Mouse (Mus musculus) G1E-ER4 (cell line): Measurements from ENCODE around the gene Tbc1d13. TPM values are rescaled to one million over a fixed set of nuclear protein-coding genes. Genes with fewer than 3 reads are reported as not detected.

ENCODE experiments used
- GATA1 ChIP-seq: IDR thresholded peaks from one replicate; pipeline ENCODE4 v1.8.0; 2012; ENCODE audit warnings: low read length, inconsistent platforms
- polyA plus RNA-seq: library from polyadenylated mRNA; stranded (reverse); fragments of >175 nt; gene quantifications from 2 replicates; pipeline ENCODE4 v1.2.3, GENCODE M21; 2012

Tbc1d13 gene
- polyA plus RNA-seq, 1 experiment: 26.0 TPM

DNA sequence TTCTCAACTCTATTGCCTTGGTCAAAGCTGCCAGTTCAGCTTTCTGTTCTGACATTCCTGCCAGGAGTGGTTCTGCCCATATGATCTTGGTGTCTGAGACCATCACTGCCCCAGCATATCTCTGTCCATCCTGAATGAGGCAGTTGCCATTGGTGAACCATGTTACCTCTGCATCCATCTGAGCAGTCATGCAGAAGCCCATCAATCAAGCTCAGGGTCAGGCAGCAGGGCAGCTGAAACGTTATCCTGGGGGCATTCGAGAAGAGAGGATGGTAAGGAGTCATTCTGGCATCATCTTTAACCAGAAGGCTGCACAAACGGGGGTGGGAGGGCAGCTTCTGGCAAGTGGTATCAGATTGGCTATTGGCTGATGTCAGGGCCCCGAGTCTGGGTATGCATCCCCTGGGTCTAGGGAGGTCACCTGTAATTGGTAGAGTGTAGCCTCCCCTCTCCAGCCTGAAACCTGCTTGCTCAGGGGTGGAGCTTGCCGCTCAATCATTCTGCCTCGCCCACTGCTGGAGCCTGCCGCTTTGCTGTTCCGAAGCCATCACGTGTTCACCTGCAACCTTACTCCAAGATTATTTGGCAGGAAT lies 30.9 kb downstream of the Tbc1d13 start:
- TF ChIP-seq GATA1: no peak

DNA sequence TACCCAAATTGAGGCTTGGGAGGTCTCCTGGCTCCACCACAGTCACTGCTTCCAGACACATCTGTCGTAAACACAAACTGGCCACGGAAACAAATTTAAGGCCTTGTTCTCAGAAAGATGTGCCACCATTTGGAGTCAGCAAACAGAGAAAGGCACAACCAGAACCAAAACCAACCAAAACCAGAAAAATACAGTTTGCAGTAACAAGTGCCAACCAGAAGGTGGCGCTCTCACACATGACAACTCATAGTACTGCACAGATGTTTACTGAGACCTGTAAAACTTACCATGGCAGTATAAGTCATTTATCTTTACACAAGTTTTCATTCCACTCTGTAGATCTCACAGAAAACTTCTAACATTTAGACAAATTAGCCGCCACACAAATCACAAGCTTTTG lies 33.1 kb downstream of the Tbc1d13 start:
- no peak for TF ChIP-seq GATA1

DNA sequence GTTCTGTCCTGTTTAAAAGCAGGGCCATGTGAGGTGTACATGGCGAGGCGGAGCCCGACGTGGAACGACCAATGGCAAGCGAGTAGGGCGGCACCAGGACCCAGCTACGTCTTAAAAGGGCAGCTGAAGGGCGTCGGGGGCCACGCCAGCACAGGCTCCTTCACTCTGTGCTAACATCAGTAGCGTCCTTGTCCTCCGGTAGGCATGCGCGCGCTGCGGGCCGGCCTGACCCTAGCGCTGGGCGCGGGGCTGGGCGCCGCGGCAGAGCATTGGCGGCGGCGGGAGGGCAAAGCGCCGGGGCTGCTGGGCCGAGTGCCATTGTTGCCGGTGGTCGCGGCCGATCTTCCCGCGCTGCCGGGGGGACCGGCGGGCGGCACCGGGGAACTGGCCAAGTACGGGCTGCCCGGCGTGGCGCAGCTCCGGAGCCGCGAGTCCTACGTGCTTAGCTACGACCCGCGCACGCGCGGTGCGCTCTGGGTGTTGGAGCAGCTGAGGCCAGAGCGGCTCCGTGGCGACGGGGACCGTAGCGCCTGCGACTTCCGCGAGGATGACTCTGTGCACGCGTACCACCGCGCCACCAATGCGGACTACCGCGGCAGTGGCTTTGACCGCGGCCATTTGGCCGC lies 37.9 kb downstream of the Tbc1d13 start, which contains the start of gene Endog:
Gene Endog, plus strand, starts transcription at position 123 of the 626 bp plus-strand sequence.
- TF ChIP-seq GATA1: no peak

DNA sequence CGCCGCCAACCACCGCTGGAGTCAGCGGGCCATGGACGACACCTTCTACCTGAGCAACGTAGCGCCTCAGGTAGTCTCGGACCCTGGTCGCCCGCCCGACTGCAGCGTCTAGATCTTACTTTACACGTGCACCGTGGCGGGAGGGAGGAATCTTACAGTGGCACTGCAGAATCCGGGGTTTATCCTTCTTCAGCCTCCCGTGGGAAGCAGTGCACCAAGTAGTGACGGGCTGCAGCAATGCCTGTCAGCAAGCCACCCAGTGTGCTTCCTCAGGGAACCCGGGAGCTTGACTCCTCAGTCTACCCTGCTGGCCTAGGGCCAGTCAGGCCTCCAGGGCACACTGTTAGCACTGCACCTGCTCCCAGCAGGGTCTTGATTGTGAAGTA lies 38.4 kb downstream of the Tbc1d13 start:
- TF ChIP-seq GATA1: no peak

DNA sequence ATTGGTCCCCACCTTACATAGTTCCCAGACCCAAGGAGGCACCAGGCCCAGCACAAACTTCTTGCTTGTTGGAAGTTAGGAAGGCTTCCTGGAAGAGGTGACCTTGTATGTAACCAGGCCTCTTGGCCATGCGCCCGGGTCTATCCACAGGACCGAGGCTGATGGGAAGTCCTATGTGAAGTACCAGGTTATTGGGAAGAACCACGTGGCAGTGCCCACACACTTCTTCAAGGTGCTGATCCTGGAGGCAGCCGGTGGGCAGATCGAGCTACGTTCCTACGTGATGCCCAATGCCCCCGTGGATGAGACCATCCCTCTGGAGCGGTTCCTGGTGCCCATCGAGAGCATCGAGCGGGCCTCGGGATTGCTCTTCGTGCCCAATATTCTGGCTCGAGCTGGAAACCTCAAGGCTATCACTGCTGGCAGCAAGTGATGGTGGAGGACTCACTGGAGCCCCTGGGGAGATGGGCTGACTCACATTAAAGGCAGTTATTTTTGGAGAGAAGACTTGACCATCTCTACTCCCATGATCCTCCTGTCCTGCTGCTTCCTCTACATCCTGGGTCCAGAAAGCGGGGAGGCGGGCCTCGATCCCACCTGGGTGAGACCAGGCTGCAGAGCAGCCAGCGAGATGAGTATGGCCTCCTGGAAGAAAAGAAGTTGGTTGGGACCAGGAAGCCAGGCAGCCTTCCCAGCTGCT lies 40.1 kb downstream of the Tbc1d13 start:
- TF ChIP-seq GATA1: no peak

DNA sequence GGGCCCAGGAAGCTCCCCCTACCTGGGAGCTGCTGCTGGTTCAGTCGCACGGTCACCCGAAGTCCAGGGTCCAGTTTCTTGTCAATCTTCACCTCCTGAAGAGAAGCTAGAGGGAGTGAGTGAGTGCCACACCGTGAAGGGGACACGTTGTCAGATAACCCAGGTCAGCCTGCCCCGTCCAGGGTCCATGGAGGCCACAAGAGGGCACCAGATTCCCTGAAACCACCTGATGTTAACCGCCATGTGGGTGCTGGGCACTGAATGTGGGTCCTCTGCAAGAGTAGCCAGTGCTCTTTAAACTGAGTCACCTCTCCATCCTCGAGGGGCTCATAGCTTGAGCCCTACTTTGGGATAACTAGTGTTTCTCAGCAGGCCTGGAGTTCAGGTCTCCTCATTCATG lies 42.4 kb downstream of the Tbc1d13 start:
- TF ChIP-seq GATA1: no peak

DNA sequence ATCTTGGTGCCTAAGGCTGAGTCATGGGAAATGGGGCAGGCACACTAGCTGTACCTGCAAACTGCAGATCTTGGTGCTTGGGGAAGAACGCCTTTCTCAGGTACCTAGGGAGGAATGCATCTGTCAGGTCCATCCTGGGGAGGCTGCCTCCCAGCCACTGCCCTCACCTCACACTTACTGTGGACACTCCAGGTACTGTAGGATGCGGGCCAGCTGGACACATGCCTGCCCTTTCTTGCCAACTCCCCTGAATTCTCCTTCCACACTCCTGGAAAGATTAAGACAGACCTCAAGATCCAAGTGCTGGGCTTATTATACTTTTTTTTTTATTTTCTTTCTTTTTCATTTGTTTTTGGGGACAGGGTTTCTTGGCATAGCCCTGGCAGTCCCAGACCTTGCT lies 43.0 kb downstream of the Tbc1d13 start:
- no peak for TF ChIP-seq GATA1

DNA sequence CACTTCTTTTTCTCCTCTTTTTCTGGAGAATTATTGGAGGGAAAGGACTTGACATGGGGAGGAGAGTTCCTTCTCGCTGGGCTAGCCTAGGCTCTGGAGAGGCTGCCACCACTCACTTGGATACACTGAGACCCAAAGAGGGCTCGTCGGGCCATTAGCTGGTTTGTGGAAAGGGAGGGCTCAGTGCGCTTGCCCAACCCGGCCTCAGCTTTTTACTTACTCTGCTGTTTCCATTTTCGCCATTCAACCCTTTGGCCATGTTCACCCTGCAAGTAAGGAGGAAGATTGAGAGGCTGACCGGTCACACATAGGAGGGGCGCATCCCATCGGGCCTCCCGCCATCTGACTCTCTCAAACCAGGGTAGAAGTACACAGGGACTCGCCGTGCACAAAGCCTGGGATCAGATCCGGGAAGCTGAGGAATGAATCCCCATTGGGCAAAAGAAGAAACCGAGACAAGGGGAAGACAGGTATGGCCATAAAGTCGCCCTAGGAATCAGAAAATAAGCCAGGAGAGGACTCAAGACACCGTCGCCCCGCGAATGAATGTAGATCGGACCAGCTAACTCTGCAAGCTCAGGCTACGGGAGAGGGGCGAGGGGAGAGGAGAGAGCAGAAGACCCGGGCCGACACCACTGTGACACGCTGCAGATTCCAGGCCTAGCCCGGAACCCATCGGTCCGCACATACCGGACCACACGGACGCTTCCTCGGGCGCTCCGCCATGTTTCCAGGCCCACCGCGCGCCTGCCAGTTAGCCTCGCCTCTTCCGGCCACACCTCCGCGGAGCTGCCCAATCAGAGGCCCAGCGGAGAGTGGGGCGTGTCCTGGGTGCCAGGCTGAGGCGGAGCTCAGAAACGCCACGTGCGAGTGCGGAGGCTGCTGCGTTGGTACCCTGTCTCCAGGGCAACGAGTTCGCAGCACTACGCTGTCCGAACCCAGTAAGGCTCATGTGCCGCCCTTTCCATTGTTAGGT lies 44.4 kb downstream of the Tbc1d13 start, which contains the start of gene Spout1:
Gene Spout1, minus strand, starts transcription at position 760 of the 976 bp plus-strand sequence.
- TF ChIP-seq GATA1: no peak

DNA sequence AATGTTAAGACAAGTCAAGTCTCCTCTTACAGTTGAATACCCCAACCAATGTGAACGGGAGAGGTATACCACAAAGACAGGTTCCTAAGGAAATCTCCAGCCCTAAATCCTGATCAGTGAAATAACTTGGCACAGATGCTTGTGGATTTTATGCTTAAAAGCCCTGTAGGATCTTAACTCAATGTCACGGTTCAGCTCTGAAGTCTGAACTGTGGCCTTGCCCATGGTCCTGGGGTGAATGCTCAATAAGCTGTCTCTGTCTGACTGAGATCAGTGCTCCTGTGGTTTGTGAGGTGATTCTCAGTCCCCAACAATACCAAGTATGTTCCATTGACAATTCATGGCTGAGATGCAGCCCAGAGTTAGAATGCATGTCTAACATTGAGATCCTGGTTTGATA lies 48.9 kb downstream of the Tbc1d13 start:
- TF ChIP-seq GATA1: no peak

DNA sequence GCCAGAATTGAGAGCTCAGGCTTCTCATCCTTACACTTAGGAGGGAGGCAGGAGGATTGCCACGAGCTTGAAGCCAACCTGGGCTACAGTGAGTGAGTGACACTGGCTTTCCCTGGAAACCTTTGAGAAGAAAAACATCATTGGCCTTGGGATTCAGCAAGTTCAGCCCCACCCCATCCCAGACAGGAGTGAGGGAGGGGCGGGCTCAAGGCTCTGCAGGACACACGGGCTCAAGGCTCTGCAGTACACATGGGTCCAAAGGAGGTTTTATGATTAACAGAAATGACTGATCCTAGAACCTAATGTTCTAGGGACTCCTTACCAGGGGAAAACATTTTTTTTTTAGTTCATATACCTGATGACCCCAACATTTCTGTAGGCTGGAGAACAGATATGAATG lies 50.2 kb downstream of the Tbc1d13 start:
- no peak for TF ChIP-seq GATA1

DNA sequence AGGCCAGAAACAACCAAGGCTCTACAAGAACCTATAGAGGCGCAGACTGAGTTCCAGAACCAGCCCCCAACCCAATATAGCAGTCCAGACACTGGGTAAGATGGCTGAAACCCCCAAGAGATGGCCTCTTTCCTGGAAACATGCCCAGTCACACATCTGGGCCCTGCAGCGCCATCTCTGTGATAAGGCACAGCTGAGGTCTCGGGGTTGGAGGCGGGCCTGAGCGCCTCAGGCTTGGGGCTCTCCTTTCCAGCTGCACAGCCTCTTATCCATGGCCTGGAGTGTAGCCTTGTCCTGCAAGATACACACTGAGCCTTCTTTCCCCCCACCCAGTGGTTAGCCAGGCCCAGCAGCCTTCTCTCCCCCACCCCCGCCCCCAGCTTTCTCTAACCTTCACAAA lies 51.7 kb downstream of the Tbc1d13 start:
- TF ChIP-seq GATA1: no peak

DNA sequence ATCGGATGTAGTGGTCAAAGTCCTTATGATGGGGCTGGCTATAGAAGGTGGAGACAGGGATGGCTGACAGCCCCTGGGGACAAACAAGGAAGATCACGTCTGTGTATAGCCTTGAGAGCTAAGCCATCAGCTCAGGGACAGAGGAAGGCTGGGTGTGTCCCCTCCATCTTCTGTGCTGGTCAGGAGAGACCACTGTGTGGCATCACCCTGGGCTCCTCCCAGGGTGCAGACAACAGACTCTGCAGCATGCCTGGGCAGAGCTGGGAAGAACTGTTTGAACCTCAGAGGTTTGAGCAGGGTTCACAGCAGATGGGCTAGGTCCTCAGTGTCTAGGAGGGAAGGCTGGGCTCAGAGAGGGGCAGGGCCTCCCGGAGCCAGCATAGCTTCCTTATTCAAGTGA lies 52.1 kb downstream of the Tbc1d13 start:
- TF ChIP-seq GATA1: no peak

DNA sequence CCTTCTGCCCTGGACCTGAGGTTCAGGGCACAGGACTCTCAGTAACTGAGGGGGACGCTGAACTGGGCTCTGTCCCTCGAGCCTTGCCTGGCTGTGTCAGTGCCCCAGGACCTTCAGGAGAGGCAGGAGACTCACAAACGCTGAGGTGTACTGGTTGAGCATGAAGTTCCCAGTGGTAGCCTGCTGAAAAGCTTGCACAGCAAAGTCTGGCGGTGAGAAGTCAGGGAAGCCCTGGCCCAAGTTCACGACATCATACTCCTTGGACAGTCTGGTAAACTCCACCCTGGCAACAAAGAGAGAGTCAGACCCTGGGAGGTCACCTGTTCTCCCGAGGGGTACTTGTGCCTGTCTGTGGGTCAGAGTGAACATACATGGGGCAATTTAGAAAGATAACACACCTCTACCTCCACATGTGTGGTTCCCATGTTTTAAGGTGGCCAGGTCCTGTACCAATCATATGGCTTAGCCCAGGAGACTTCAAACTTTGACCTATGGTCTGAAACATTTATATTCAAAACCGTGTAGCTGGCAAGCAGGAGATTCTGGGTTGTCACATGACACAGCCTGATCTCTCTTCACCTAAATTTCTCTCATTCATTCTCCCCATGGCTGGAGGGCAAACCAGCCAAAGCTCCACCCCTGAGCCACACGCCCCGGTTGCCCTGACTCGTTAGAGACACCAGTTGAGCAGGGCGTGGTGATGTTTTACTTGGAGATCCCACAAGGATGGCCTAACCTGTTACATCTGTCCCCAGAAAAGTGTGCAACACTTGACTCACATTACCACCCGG lies 58.4 kb downstream of the Tbc1d13 start:
- no peak for TF ChIP-seq GATA1

DNA sequence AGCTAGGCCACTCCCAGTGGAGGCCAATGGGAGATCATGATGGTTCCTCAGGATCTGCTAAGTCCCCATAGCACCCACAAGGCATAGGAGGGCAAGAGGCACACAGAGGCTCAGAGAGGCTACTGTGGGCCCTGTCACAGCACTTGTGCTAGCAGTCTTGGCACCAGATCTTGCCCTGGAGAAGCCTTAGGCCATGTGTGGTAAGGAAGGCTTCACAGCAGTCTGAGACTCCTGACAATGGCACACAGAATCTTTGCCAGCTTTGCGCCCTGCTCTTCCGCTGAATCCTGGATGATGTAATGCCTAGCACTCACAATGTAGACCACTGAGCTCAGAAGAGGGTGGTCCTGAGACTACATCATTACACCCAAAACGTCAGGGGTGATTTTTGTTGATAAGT lies 61.1 kb downstream of the Tbc1d13 start:
- no peak for TF ChIP-seq GATA1

DNA sequence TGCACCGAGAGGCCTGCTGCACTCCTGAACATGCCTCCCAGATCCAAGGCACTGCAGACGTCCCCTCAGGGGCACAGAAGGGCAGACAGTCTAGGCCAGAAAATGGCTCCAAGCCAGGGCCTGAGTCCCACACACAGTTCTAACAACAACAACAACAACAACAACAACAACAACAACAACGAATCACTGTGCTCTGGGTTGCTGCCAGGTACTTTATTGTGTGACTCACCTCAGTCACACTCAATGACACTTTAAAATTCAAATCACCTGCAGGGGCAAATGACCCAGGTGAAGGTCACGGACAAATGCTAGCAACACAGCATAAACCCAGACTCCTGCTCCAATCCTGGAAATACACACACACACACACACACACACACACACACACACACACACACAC lies 64.5 kb downstream of the Tbc1d13 start:
- TF ChIP-seq GATA1: no peak
